Mouse (Mus musculus): ENCODE measurements around the gene Olfr1382. TPM values are rescaled to one million over a fixed set of nuclear protein-coding genes. Genes with fewer than 3 reads are reported as not detected.
"Not testable (repeated sequence)": the region's sequence is repeated elsewhere in the genome, so short reads cannot be mapped to it uniquely, and the experiment has no call there.

Gene Olfr1382
- total RNA-seq (2021) = not detected
- long read RNA-seq, experiment 1 = 0 reads
- long read RNA-seq, experiment 2 = 0 reads

- DNase-seq (ENCODE audit: low spot score in 2 of 2) = no peak
- intact Hi-C loops (cut with DNase I) = no loop called here
Observed at GRCm38 (mm10) chr11:49527947-49528346, at the start of gene Olfr1382. Olfr1382 (plus strand) TSS chr11:49528247.

GRCm38 (mm10) chr11:49485973-49486372 is 42.1 kb upstream of the Olfr1382 start:
- intact Hi-C loops (cut with DNase I) = no loop called here
- DNase-seq (ENCODE audit: low spot score in 2 of 2) = no peak

- intact Hi-C loops (cut with DNase I) = not testable (repeated sequence)
Observed at GRCm38 (mm10) chr11:49488770-49489169, 39.3 kb upstream of the Olfr1382 start, which contains the start of gene Olfr1385. Olfr1385 (plus strand) TSS chr11:49489070.

GRCm38 (mm10) chr11:49518086-49518485 is 10.0 kb upstream of the Olfr1382 start:
- peak; percentile 6 to 58 for DNase-seq (ENCODE audit: low spot score in 2 of 2)
- intact Hi-C loops (cut with DNase I) = no loop called here

More at GRCm38 (mm10) chr11:49488770-49489169, 39.3 kb upstream of the Olfr1382 start, which contains the start of gene Olfr1385:
- DNase-seq (ENCODE audit: low spot score in 2 of 2) = not testable (repeated sequence)

- intact Hi-C loops (cut with DNase I) = no loop called here
Observed at GRCm38 (mm10) chr11:49519348-49519747, 8.7 kb upstream of the Olfr1382 start, which contains the start of gene Olfr1383. Olfr1383 (plus strand) TSS chr11:49519648.

GRCm38 (mm10) chr11:49532761-49533160 is 4.7 kb downstream of the Olfr1382 start:
- DNase-seq (ENCODE audit: low spot score in 2 of 2) = no peak
- intact Hi-C loops (cut with DNase I) = loop anchor here (10.0 kb wide), 1 partner anchor 258 kb away; the partner anchor contains the start of gene Olfr1393

More at GRCm38 (mm10) chr11:49519348-49519747, 8.7 kb upstream of the Olfr1382 start, which contains the start of gene Olfr1383:
- no peak for DNase-seq (ENCODE audit: low spot score in 2 of 2)

- peak; percentile 63 to 66 for DNase-seq (ENCODE audit: low spot score in 2 of 2)
- intact Hi-C loops (cut with DNase I) = loop anchor here (5.0 to 10.0 kb wide), 2 partner anchors 262 to 344 kb away; partner anchors contain the start of gene Olfr1393
Observed at GRCm38 (mm10) chr11:49536631-49537030, 8.6 kb downstream of the Olfr1382 start.

- DNase-seq (ENCODE audit: low spot score in 2 of 2); intact Hi-C loops (cut with DNase I): not testable (repeated sequence)
Observed at GRCm38 (mm10) chr11:49543149-49543548, 15.1 kb downstream of the Olfr1382 start, which contains the start of gene Olfr1381. Olfr1381 (plus strand) TSS chr11:49543449.

GRCm38 (mm10) chr11:49554033-49554432 is 26.0 kb downstream of the Olfr1382 start:
- peak; percentile 25 to 32 for DNase-seq (ENCODE audit: low spot score in 2 of 2)
- intact Hi-C loops (cut with DNase I) = not testable (repeated sequence)

GRCm38 (mm10) chr11:49556578-49556977 is 28.5 kb downstream of the Olfr1382 start, which contains the start of gene Olfr1380:
Olfr1380 (plus strand) TSS chr11:49556878.
- intact Hi-C loops (cut with DNase I); DNase-seq (ENCODE audit: low spot score in 2 of 2): not testable (repeated sequence)

- intact Hi-C loops (cut with DNase I); DNase-seq (ENCODE audit: low spot score in 2 of 2): not testable (repeated sequence)
Observed at GRCm38 (mm10) chr11:49575054-49575453, 47.0 kb downstream of the Olfr1382 start.

GRCm38 (mm10) chr11:49580452-49580851 is 52.4 kb downstream of the Olfr1382 start:
- DNase-seq (ENCODE audit: low spot score in 2 of 2); intact Hi-C loops (cut with DNase I): not testable (repeated sequence)

Other genes with a start within 250 kb of the Olfr1382 start
- under 1 TPM in 1 of 2 experiments, not detected in 1; 0.13 TPM for gene Olfr1393, start 249.9 kb upstream of the Olfr1382 start, total RNA-seq (2021)
- gene Olfr1392, start 243.0 kb upstream of the Olfr1382 start, total RNA-seq (2021) = under 1 TPM in 1 of 2 experiments, not detected in 1; 0.19 TPM
- not detected for gene Olfr10, start 223.5 kb upstream of the Olfr1382 start, total RNA-seq (2021)
- gene Olfr1391, start 205.5 kb upstream of the Olfr1382 start, total RNA-seq (2021) = not detected
- not detected for gene Olfr1390, start 193.1 kb upstream of the Olfr1382 start, total RNA-seq (2021)
- gene Olfr1389, start 105.2 kb upstream of the Olfr1382 start, total RNA-seq (2021) = not detected
- gene Olfr1388, start 91.6 kb upstream of the Olfr1382 start, total RNA-seq (2021) = under 1 TPM; 0.17 to 0.53 TPM
- gene Olfr1387, start 72.9 kb upstream of the Olfr1382 start, total RNA-seq (2021) = not detected
- not detected for gene Olfr1386, start 63.2 kb upstream of the Olfr1382 start, total RNA-seq (2021)
- gene Olfr1385, start 39.2 kb upstream of the Olfr1382 start, total RNA-seq (2021) = under 1 TPM in 1 of 2 experiments, not detected in 1; 0.13 TPM
- under 1 TPM; 0.34 to 0.35 TPM for gene Olfr1384, start 21.5 kb upstream of the Olfr1382 start, total RNA-seq (2021)
- under 1 TPM in 1 of 2 experiments, not detected in 1; 0.53 TPM for gene Olfr1383, start 8.6 kb upstream of the Olfr1382 start, total RNA-seq (2021)
- gene Olfr1381, start 15.2 kb downstream of the Olfr1382 start, total RNA-seq (2021) = not detected
- not detected for gene Olfr1380, start 28.6 kb downstream of the Olfr1382 start, total RNA-seq (2021)
- 1 to 10 TPM; 3.2 to 3.6 TPM for gene Flt4, start 81.0 kb downstream of the Olfr1382 start, total RNA-seq (2021)
- not detected for gene Scgb3a1, start 135.4 kb downstream of the Olfr1382 start, total RNA-seq (2021)
- 10 to 100 TPM; 42.6 to 45.2 TPM for gene Cnot6, start 184.5 kb downstream of the Olfr1382 start, total RNA-seq (2021)

Measured in left cerebral cortex, postnatal 14 days (tissue).